Mouse (Mus musculus) midbrain, embryonic 15.5 days (tissue): ENCODE measurements around the gene Antxrl. TPM values are rescaled to one million over a fixed set of nuclear protein-coding genes. Genes with fewer than 3 reads are reported as not detected.

Experiments used
- ATAC-seq: fragments of 200-750 bp; cut with Nextera tagmentation; replicated peaks from 2 replicates; pipeline ENCODE4 v1.8.0; 2017; ENCODE audit warnings: moderate TSS enrichment
- H3K27ac ChIP-seq: fragments of 300-500 bp; sonication (generic); 2 replicates; pipeline ENCODE4 v1.5.1; 2015; ENCODE audit warnings: mild to moderate bottlenecking, inconsistent platforms
- H3K27me3 ChIP-seq: fragments of 300-500 bp; sonication (generic); replicated peaks from 2 replicates; pipeline ENCODE4 v1.6.1; 2015; ENCODE audit warnings: inconsistent platforms
- H3K36me3 ChIP-seq: fragments of 300-500 bp; sonication (generic); replicated peaks from 2 replicates; pipeline ENCODE4 v1.6.1; 2015; ENCODE audit warnings: inconsistent platforms
- H3K4me1 ChIP-seq: fragments of 300-500 bp; sonication (generic); 2 replicates; pipeline ENCODE4 v1.6.1; 2015; ENCODE audit warnings: inconsistent platforms
- H3K4me2 ChIP-seq: fragments of 300-500 bp; sonication (generic); 2 replicates; pipeline ENCODE4 v1.6.1; 2015; ENCODE audit warnings: inconsistent platforms, mild to moderate bottlenecking, moderate library complexity
- H3K4me3 ChIP-seq: fragments of 300-500 bp; sonication (generic); 2 replicates; pipeline ENCODE4 v1.5.1; 2015; ENCODE audit warnings: mild to moderate bottlenecking, inconsistent platforms
- H3K9ac ChIP-seq: fragments of 300-500 bp; sonication (generic); 2 replicates; pipeline ENCODE4 v1.6.1; 2015; ENCODE audit warnings: mild to moderate bottlenecking, inconsistent platforms
- H3K9me3 ChIP-seq: fragments of 300-500 bp; sonication (generic); 2 replicates; pipeline ENCODE4 v1.6.1; 2016; ENCODE audit warnings: inconsistent platforms
- WGBS: fragments of 180-500 bp; shearing (Covaris S2); methylation state at CpG from one replicate; pipeline ENCODE4 v1.1.7; 2015; ENCODE audit warnings: mixed read lengths; 5-methylcytosine and 5-hydroxymethylcytosine counted together
- polyA plus RNA-seq: library from polyadenylated mRNA; unstranded; fragments of >200 nt; fragmentation: Nextera tagmentation; extraction: Ambion mirVana; gene quantifications from 2 replicates; pipeline ENCODE4 v1.2.1, GENCODE M21; 2015

Antxrl gene
- polyA plus RNA-seq, 1 experiment from 2014 or later = not detected

- no peak for ATAC-seq
- Histone ChIP-seq H3K4me3 (no peak overlapping the region), H3K27ac (no peak overlapping the region), H3K4me1 (no peaks in the 10 kb centered on the region), H3K36me3 (no peaks in the 10 kb centered on the region), H3K4me2 (no peak overlapping the region), H3K27me3 (no peaks in the 10 kb centered on the region), H3K9me3 (no peaks in the 10 kb centered on the region), H3K9ac (no peak overlapping the region)
- WGBS = 59% methylated on average over 12 of the region's 12 CpGs
These were observed 54.0 kb downstream of the Antxrl start for GRCm38 (mm10) chr14:34106389-34107062.

DNA sequence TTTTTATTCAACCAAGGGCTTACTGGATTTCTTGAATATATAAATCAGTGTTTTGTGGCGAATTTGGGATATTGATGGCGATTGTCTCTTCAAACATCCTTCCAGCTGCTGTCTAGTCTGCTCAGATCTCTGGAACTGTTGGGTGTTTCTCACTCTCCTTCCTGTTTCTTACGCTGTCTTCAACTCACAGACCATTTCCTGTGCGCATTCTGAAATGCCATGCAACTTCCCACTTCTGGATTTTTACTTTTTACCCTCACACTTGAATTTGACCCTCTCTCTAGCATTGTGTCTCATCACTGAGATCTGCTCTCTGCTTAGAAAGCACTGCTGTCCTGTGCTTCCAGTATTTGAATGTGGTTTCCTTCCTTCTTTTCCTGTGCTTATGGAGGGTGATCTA, 55.1 kb downstream of the Antxrl start:
- Histone ChIP-seq H3K9ac (no peak overlapping the region), H3K4me2 (no peak overlapping the region), H3K36me3 (no peaks in the 10 kb centered on the region), H3K4me3 (no peak overlapping the region), H3K27ac (no peak overlapping the region), H3K9me3 (no peaks in the 10 kb centered on the region), H3K27me3 (no peaks in the 10 kb centered on the region), H3K4me1 (no peaks in the 10 kb centered on the region)
- 82% methylated on average over 4 of the region's 4 CpGs for WGBS
- no peak for ATAC-seq

DNA sequence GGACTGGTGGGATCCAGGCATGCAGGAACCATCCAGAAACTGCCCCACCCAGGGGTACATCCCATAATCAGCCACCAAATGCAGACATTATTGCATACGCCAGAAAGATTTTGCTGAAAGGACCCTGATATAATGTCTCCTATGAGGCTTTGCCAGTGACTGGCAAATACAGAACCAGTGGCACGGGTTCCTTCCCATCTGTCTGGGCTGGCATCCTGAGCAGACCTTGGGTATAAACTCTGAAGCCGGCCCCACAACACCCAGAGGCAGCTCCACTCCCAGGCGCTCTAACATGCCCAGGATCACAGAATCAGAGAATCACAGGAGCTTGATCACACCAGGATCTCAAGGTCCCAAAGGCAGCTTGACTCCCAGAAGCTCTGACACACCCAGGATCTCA, 61.8 kb downstream of the Antxrl start:
- Histone ChIP-seq H3K27me3 (no peaks in the 10 kb centered on the region), H3K9ac (no peak overlapping the region), H3K9me3 (no peaks in the 10 kb centered on the region), H3K4me2 (no peak overlapping the region), H3K36me3 (no peaks in the 10 kb centered on the region), H3K4me3 (no peak overlapping the region), H3K4me1 (no peaks in the 10 kb centered on the region), H3K27ac (no peak overlapping the region)
- no peak for ATAC-seq
- WGBS = 94% methylated on average over 4 of the region's 4 CpGs

GRCm38 (mm10) chr14:34119046-34119723, 66.7 kb downstream of the Antxrl start:
- Histone ChIP-seq H3K27me3 (no peaks in the 10 kb centered on the region), H3K4me1 (no peaks in the 10 kb centered on the region), H3K9ac (no peak overlapping the region), H3K4me3 (no peak overlapping the region), H3K36me3 (no peaks in the 10 kb centered on the region), H3K4me2 (no peak overlapping the region), H3K9me3 (no peaks in the 10 kb centered on the region), H3K27ac (no peak overlapping the region)
- no peak for ATAC-seq
- WGBS = 87% methylated on average over 7 of the region's 7 CpGs

- H3K27me3 ChIP-seq = no peaks in the 10 kb centered on the region
- no peak for ATAC-seq
- WGBS = 87% methylated on average over 12 of the region's 12 CpGs
These were observed 67.8 kb downstream of the Antxrl start for GRCm38 (mm10) chr14:34120016-34120910.

DNA sequence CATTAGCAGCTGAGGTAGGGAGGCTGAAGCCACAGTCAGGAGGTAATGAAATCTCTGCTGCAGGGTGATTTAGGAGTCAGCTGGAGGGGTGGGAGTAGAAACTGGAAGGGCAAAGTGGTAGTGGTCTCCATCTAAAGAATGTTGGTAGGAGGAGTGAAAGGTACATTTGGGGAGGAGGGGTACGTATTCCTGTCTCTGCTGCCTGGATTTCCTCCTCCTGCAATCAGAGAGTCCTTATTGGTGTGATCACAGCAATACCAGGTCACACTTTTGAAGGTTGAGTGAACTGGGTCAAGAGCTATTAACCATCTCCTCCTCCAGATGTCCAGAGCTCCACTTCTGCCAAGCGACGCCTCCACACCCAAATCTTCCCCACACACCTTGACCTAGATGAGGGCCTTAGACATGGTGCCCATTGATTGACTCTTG, 68.4 kb downstream of the Antxrl start:
- Histone ChIP-seq H3K4me2 (no peak overlapping the region), H3K27me3 (no peaks in the 10 kb centered on the region), H3K27ac (no peak overlapping the region), H3K36me3 (no peaks in the 10 kb centered on the region), H3K9me3 (no peaks in the 10 kb centered on the region), H3K4me1 (no peaks in the 10 kb centered on the region), H3K4me3 (no peak overlapping the region), H3K9ac (no peak overlapping the region)
- 90% methylated on average over 3 of the region's 3 CpGs for WGBS
- no peak for ATAC-seq

More at GRCm38 (mm10) chr14:34120016-34120910, 67.8 kb downstream of the Antxrl start:
- no peak overlapping the region for H3K9ac ChIP-seq
- no peak overlapping the region for H3K27ac ChIP-seq
- no peak overlapping the region for H3K4me2 ChIP-seq
- no peak overlapping the region for H3K4me3 ChIP-seq
- H3K36me3 ChIP-seq = no peaks in the 10 kb centered on the region
- no peaks in the 10 kb centered on the region for H3K4me1 ChIP-seq
- no peaks in the 10 kb centered on the region for H3K9me3 ChIP-seq

DNA sequence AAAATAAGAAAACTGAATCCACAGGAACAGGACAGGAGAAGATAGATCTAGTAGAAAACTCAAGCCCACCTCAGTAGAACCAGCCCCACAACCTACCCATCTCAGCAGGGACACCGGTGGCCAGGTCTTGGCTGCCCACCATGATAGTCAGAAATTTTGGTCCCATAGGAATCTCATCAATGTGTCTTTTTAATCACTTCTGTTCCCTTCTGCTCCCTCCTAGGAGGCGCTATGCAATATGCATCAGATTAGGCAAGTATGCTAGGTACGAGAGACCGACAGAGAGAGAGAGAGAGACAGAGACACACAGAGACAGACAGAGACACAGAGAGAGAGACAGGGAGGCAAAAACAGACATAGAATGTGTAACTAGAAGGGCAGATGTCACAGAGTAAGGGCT, 69.2 kb downstream of the Antxrl start:
- no peak overlapping the region for H3K4me3 ChIP-seq
- no peak overlapping the region for H3K27ac ChIP-seq
- H3K4me1 ChIP-seq = no peaks in the 10 kb centered on the region
- WGBS = 94% methylated on average over 4 of the region's 4 CpGs
- no peak overlapping the region for H3K9ac ChIP-seq
- no peaks in the 10 kb centered on the region for H3K27me3 ChIP-seq
- no peak for ATAC-seq
- H3K9me3 ChIP-seq = no peaks in the 10 kb centered on the region
- H3K36me3 ChIP-seq = no peaks in the 10 kb centered on the region
- no peak overlapping the region for H3K4me2 ChIP-seq

Other genes starting within 250 kb of the Antxrl start
- gene Gdf10, start 129.1 kb upstream of the Antxrl start, polyA plus RNA-seq = 4.3 and 5.2 TPM in 2 replicates
- not detected in 2 replicates for gene Gdf2, start 111.7 kb upstream of the Antxrl start, polyA plus RNA-seq
- gene Rbp3, start 98.7 kb upstream of the Antxrl start, polyA plus RNA-seq = 0.10 and 0.17 TPM in 2 replicates
- 1.3 and 1.5 TPM in 2 replicates for gene Zfp488, start 73.9 kb upstream of the Antxrl start, polyA plus RNA-seq
- gene Gm30083, start 37.5 kb upstream of the Antxrl start, polyA plus RNA-seq = not detected in 2 replicates
- gene Gm5460, start 35.9 kb upstream of the Antxrl start, polyA plus RNA-seq = not detected in 2 replicates
- 0.13 TPM in 1 of 2 replicates, not detected in the other for gene Anxa8, start 33.3 kb downstream of the Antxrl start, polyA plus RNA-seq
- gene A630023A22Rik, start 50.0 kb downstream of the Antxrl start, polyA plus RNA-seq = not detected in 2 replicates
- 0.15 and 0.17 TPM in 2 replicates for gene Npy4r, start 99.8 kb downstream of the Antxrl start, polyA plus RNA-seq
- 9.2 and 9.7 TPM in 2 replicates for gene Gprin2, start 148.9 kb downstream of the Antxrl start, polyA plus RNA-seq
- 0.51 and 0.65 TPM in 2 replicates for gene Syt15, start 166.9 kb downstream of the Antxrl start, polyA plus RNA-seq